Mouse (Mus musculus) myocyte (in vitro differentiated cells): ENCODE data around the gene Mme. TPM values are rescaled to one million over a fixed set of nuclear protein-coding genes. Genes with fewer than 3 reads are reported as not detected.

ENCODE experiments used
- H3K27me3 ChIP-seq: one replicate; pipeline ENCODE4 v1.6.1; 2011; ENCODE audit not compliant: control insufficient read depth, insufficient read depth, insufficient read length
- H3K36me3 ChIP-seq: one replicate; pipeline ENCODE4 v1.6.1; 2011; ENCODE audit not compliant: control insufficient read depth, insufficient read depth
- H3K4me2 ChIP-seq: one replicate; pipeline ENCODE4 v1.6.1; 2011; ENCODE audit warnings: low read depth, control low read depth
- H3K4me3 ChIP-seq: one replicate; pipeline ENCODE4 v1.5.1; 2011; ENCODE audit warnings: mild to moderate bottlenecking, control low read depth, moderate library complexity
- H3K79me2 ChIP-seq: one replicate; pipeline ENCODE4 v1.6.1; 2011; ENCODE audit not compliant: control insufficient read depth, insufficient read depth
- H3ac ChIP-seq: one replicate; pipeline ENCODE4 v1.6.1; 2011; ENCODE audit not compliant: control insufficient read depth, insufficient read length
- CEBPB ChIP-seq: IDR thresholded peaks from 2 replicates; pipeline ENCODE4 v1.6.1; 2011; ENCODE audit warnings: mild to moderate bottlenecking, moderate library complexity; ENCODE audit not compliant: poor library complexity, insufficient read depth, severe bottlenecking
- E2F4 ChIP-seq: IDR thresholded peaks from one replicate; pipeline ENCODE4 v1.6.1; 2011; ENCODE audit warnings: mild to moderate bottlenecking, control low read depth, moderate library complexity; ENCODE audit not compliant: insufficient read depth
- MAX ChIP-seq: IDR thresholded peaks from one replicate; pipeline ENCODE4 v1.6.1; 2011; ENCODE audit warnings: low read depth, mild to moderate bottlenecking, control low read depth
- MYOD1 ChIP-seq, 3 experiments: IDR thresholded peaks; one replicate each; pipeline ENCODE4 v1.6.1; 2011; ENCODE audit warnings: control low read depth in 2 of 3, low read depth in 2 of 3, mild to moderate bottlenecking in 2 of 3, moderate library complexity in 1 of 3; ENCODE audit not compliant: insufficient read length in 2 of 3, control insufficient read depth in 1 of 3
- MYOG ChIP-seq, 3 experiments: IDR thresholded peaks; one replicate each; pipeline ENCODE4 v1.6.1; 2011; ENCODE audit warnings: control low read depth in 2 of 3, low read depth in 2 of 3, mild to moderate bottlenecking in 2 of 3; ENCODE audit not compliant: insufficient read length in 2 of 3, control insufficient read depth in 1 of 3, insufficient read depth in 1 of 3
- POLR2A ChIP-seq: IDR thresholded peaks from one replicate; pipeline ENCODE4 v1.6.1; 2011; ENCODE audit warnings: low read depth, mild to moderate bottlenecking, control low read depth, moderate library complexity; ENCODE audit not compliant: insufficient read length
- POLR2AphosphoS2 ChIP-seq: IDR thresholded peaks from one replicate; pipeline ENCODE4 v1.6.1; 2011; ENCODE audit warnings: low read depth, control low read depth; ENCODE audit not compliant: insufficient read length
- REST ChIP-seq: IDR thresholded peaks from one replicate; pipeline ENCODE4 v1.6.1; 2011; ENCODE audit warnings: mild to moderate bottlenecking, control low read depth, moderate library complexity; ENCODE audit not compliant: insufficient read depth, insufficient read length
- SRF ChIP-seq: IDR thresholded peaks from one replicate; pipeline ENCODE4 v1.6.1; 2011; ENCODE audit warnings: low read depth; ENCODE audit not compliant: control insufficient read depth, insufficient read length
- TCF12 ChIP-seq: IDR thresholded peaks from one replicate; pipeline ENCODE4 v1.6.1; 2011; ENCODE audit warnings: mild to moderate bottlenecking, control low read depth; ENCODE audit not compliant: poor library complexity, insufficient read depth, severe bottlenecking
- TCF3 ChIP-seq: IDR thresholded peaks from one replicate; pipeline ENCODE4 v1.6.1; 2011; ENCODE audit warnings: low read depth, control low read depth; ENCODE audit not compliant: insufficient read length
- USF1 ChIP-seq: IDR thresholded peaks from one replicate; pipeline ENCODE4 v1.6.1; 2011; ENCODE audit warnings: low read depth, mild to moderate bottlenecking, control low read depth, moderate library complexity
- polyA plus RNA-seq: library from polyadenylated mRNA; unstranded; fragments of >200 nt; fragmentation: generic; extraction: Trizol; gene quantifications from one replicate; pipeline ENCODE4 v1.2.1, GENCODE M21; 2012; ENCODE audit warnings: missing spikeins

The Mme gene
- polyA plus RNA-seq, 1 experiment = not detected

DNA sequence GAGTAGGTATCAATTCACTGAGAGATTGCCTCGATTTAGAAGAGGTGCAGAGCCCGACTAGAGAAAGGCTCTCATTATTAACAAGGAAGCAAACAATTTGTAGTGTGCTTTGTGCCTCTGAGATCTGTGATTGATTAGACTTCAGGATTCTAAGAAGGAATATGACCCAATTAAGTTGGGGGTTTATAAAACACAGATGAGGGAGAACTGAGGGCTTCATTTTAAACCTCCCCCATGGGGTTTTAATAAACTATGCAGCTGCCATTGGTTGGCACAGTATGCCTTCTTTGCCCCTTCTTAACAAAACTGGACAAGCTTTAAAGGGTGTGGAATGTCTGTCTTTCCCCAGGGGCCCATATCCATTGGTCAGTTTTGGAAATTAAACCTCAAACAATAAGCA lies 5.4 kb upstream of the Mme start:
- Histone ChIP-seq H3K79me2 (no peaks in the 10 kb centered on the region), H3K4me2 (no peak overlapping the region), H3ac (no peak overlapping the region), H3K4me3 (no peak overlapping the region), H3K27me3 (no peaks in the 10 kb centered on the region), H3K36me3 (no peaks in the 10 kb centered on the region)
- TF ChIP-seq POLR2AphosphoS2 (no peak), E2F4 (no peak), CEBPB (no peak), USF1 (no peak), MYOD1 (IDR thresholded peaks at IDR 0.05; ENCODE audit: control insufficient read depth in 1 of 3, insufficient read length in 2 of 3, low read depth in 2 of 3) (no peak), REST (no peak), MAX (no peak), TCF3 (no peak), SRF (no peak), TCF12 (no peak), MYOG (IDR thresholded peaks at IDR 0.05; ENCODE audit: control insufficient read depth in 1 of 3, insufficient read depth in 1 of 3, insufficient read length in 2 of 3, low read depth in 2 of 3) (no peak), POLR2A (no peak)

DNA sequence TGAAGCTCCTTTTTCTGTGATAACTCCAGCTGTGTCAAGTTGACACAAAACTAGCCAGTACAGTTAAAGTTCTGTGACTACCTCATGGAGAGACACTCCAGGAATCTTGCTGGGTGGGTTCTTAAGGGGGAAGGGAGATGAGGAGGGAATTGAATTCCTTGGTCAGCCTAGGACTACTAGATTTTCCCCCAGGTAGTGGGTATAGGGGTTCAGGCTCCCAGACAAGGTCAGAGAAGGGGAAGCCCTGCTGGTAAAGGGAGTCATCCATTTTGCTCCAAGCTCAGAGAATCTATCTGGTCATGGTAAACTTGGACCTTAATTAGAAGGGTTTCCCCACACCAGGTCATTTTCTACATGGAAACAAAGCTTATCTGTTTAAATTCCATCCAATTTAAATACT lies 2.4 kb downstream of the Mme start:
- no peak overlapping the region for H3ac ChIP-seq
- H3K27me3 ChIP-seq = no peaks in the 10 kb centered on the region
- no peaks in the 10 kb centered on the region for H3K79me2 ChIP-seq
- no peak overlapping the region for H3K4me3 ChIP-seq
- no peak for TF ChIP-seq MYOG (IDR thresholded peaks at IDR 0.05; ENCODE audit: control insufficient read depth in 1 of 3, insufficient read depth in 1 of 3, insufficient read length in 2 of 3, low read depth in 2 of 3)
- TF ChIP-seq POLR2AphosphoS2 = no peak
- no peak for TF ChIP-seq TCF3
- no peak for TF ChIP-seq MYOD1 (IDR thresholded peaks at IDR 0.05; ENCODE audit: control insufficient read depth in 1 of 3, insufficient read length in 2 of 3, low read depth in 2 of 3)
- TF ChIP-seq CEBPB = no peak
- TF ChIP-seq MAX = no peak
- no peak for TF ChIP-seq POLR2A
- no peak for TF ChIP-seq SRF
- no peaks in the 10 kb centered on the region for H3K36me3 ChIP-seq
- H3K4me2 ChIP-seq = no peak overlapping the region

DNA sequence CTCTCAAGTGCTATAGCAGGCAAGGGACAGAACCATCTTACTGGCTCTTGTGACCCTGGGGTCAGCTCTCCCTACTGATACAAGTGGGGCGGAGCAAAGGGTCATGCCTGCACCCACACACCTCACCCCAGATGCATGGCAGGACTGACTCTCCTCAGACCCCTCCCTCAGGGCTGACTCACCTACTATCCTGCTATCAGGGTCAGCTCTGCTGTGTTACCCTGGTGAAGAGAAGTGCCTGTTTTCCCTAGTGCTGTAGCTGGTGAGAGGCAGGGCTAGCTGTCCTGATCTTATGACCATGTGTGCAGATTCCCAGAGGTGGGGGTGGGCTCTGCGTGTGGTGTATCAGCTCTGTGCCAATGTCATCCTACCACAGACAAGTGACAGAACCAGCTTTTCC lies 30.8 kb downstream of the Mme start:
- TF ChIP-seq SRF (no peak), POLR2AphosphoS2 (no peak), USF1 (no peak), TCF3 (no peak), POLR2A (no peak), REST (no peak), TCF12 (no peak)

DNA sequence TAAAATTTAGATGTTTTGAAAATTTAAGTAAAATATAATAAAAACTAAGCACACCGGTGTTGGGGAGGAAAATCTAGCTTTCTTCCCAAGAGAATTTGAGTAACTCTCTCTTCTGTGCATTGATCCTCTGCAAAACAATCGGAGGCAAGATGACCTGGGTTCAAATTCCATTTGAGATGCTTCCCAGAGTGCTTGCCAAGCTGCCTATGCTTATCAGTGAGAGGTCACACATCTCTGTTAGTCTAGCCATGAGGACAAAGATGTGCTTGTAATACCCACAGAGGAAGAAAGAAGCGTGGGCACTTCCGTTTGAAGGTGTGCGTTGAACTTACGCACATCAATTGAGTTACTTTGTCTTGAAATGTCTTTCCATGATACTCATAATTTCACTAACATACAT lies 53.0 kb downstream of the Mme start:
- no peaks in the 10 kb centered on the region for H3K79me2 ChIP-seq
- H3K4me3 ChIP-seq = no peak overlapping the region
- peaks cover 6% of the 10 kb centered on the region for H3K27me3 ChIP-seq
- TF ChIP-seq REST (no peak), POLR2A (no peak), SRF (no peak), CEBPB (no peak), MYOD1 (IDR thresholded peaks at IDR 0.05; ENCODE audit: control insufficient read depth in 1 of 3, insufficient read length in 2 of 3, low read depth in 2 of 3) (no peak), POLR2AphosphoS2 (no peak)
- no peak overlapping the region for H3ac ChIP-seq
- no peak overlapping the region for H3K4me2 ChIP-seq
- H3K36me3 ChIP-seq = no peaks in the 10 kb centered on the region

More for the DNA sequence above, 30.8 kb downstream of the Mme start:
- H3ac ChIP-seq = no peak overlapping the region
- H3K4me3 ChIP-seq = no peak overlapping the region
- H3K27me3 ChIP-seq = no peaks in the 10 kb centered on the region
- H3K79me2 ChIP-seq = no peaks in the 10 kb centered on the region
- H3K36me3 ChIP-seq = no peaks in the 10 kb centered on the region
- no peak overlapping the region for H3K4me2 ChIP-seq

DNA sequence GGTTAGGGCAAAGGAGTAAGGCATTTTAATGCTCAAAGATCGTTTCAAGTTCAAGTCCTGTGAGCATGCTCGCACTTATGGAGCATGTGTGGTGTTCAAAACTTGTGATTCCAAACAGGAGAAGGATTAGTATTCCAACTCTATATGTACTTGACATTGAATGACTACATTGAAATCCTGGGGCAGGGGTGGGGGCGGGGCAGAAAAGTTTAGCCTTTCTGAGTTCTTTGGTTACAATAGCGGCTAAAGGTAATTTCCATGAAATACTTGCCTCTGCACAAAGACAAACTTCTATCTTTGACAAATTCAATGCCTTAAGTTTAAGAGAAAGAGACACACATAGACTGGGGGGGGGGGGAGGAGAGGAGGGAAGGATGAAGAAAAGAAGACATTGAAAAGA lies 53.5 kb downstream of the Mme start:
- Histone ChIP-seq H3K36me3 (no peaks in the 10 kb centered on the region), H3K79me2 (no peaks in the 10 kb centered on the region), H3K4me2 (no peak overlapping the region), H3ac (no peak overlapping the region), H3K27me3 (peaks cover 6% of the 10 kb centered on the region), H3K4me3 (no peak overlapping the region)
- TF ChIP-seq CEBPB (no peak), E2F4 (no peak), TCF3 (no peak), POLR2A (no peak), TCF12 (no peak), POLR2AphosphoS2 (no peak), SRF (no peak)

DNA sequence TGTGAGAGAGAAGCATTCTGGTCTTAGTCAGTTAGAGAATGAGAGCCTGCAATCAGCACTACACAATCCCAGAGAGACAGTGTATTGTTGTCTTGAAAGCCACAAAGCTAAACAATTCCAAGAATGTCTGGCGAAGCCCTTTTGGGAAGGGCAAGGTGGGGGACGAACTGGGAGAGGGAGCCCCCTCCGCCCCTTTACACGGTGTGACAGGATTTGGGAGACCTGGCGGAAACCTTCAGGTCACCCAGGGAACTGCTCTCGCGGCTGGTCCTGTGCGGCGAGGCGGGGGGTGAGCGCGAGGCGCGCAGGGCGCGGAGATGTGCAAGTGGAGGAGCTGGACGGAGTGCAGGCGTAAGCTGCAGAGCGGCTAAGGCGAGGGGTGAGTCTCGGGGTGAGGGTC lies 53.9 kb downstream of the Mme start:
- Histone ChIP-seq H3K4me3 (no peak overlapping the region), H3ac (no peak overlapping the region), H3K4me2 (no peak overlapping the region), H3K36me3 (no peaks in the 10 kb centered on the region), H3K27me3 (peaks cover 6% of the 10 kb centered on the region), H3K79me2 (no peaks in the 10 kb centered on the region)
- TF ChIP-seq USF1 = no peak
- TF ChIP-seq MAX = no peak
- TF ChIP-seq POLR2A = no peak
- TF ChIP-seq SRF = no peak
- TF ChIP-seq CEBPB = no peak
- no peak for TF ChIP-seq TCF12
- TF ChIP-seq REST = no peak
- TF ChIP-seq E2F4 = no peak
- TF ChIP-seq POLR2AphosphoS2 = no peak
- TF ChIP-seq TCF3 = no peak
- TF ChIP-seq MYOD1 (IDR thresholded peaks at IDR 0.05; ENCODE audit: control insufficient read depth in 1 of 3, insufficient read length in 2 of 3, low read depth in 2 of 3) = no peak
- TF ChIP-seq MYOG (IDR thresholded peaks at IDR 0.05; ENCODE audit: control insufficient read depth in 1 of 3, insufficient read depth in 1 of 3, insufficient read length in 2 of 3, low read depth in 2 of 3) = no peak
